Mouse (Mus musculus) stomach, embryonic 16.5 days (tissue): ENCODE results near the gene Sept9. TPM values are rescaled to one million over a fixed set of nuclear protein-coding genes. Genes with fewer than 3 reads are reported as not detected.

Experiments
- ATAC-seq: fragments of 200-750 bp; cut with Nextera tagmentation; 2 replicates; pipeline ENCODE4 v1.8.0; 2017; ENCODE audit warnings: moderate number of reproducible peaks, moderate TSS enrichment; ENCODE audit not compliant: insufficient read depth, low FRiP score
- H3K27ac ChIP-seq: fragments of 300-500 bp; sonication (generic); 2 replicates; pipeline ENCODE4 v1.5.1; 2014; ENCODE audit warnings: low read length
- H3K27me3 ChIP-seq: fragments of 300-500 bp; sonication (generic); 2 replicates; pipeline ENCODE4 v1.6.1; 2014; ENCODE audit warnings: low read length, control low read depth, mixed read lengths; ENCODE audit not compliant: control insufficient read depth, insufficient read depth
- H3K36me3 ChIP-seq: fragments of 300-500 bp; sonication (generic); 2 replicates; pipeline ENCODE4 v1.6.1; 2014; ENCODE audit warnings: low read length; ENCODE audit not compliant: control insufficient read depth, insufficient read depth
- H3K4me1 ChIP-seq: fragments of 300-500 bp; sonication (generic); 2 replicates; pipeline ENCODE4 v1.6.1; 2014; ENCODE audit warnings: low read length, control low read depth, mixed read lengths; ENCODE audit not compliant: control insufficient read depth, insufficient read depth
- H3K4me2 ChIP-seq: fragments of 300-500 bp; sonication (generic); 2 replicates; pipeline ENCODE4 v1.6.1; 2014; ENCODE audit warnings: low read depth, low read length, mixed read lengths
- H3K4me3 ChIP-seq: fragments of 300-500 bp; sonication (generic); replicated peaks from 2 replicates; pipeline ENCODE4 v1.5.1; 2014; ENCODE audit warnings: mild to moderate bottlenecking, low read length
- H3K9ac ChIP-seq: fragments of 300-500 bp; sonication (generic); 2 replicates; pipeline ENCODE4 v1.6.1; 2014; ENCODE audit warnings: low read length
- H3K9me3 ChIP-seq: fragments of 300-500 bp; sonication (generic); replicated peaks from 2 replicates; pipeline ENCODE4 v1.6.1; 2016; ENCODE audit warnings: low read length, control low read depth; ENCODE audit not compliant: control insufficient read depth
- WGBS: fragments of 180-500 bp; shearing (Covaris S2); extraction: QIAGEN DNeasy Blood & Tissue Kit; methylation state at CpG from one replicate; pipeline ENCODE4 v1.1.7; 2014; 5-methylcytosine and 5-hydroxymethylcytosine counted together
- polyA plus RNA-seq: library from polyadenylated mRNA; unstranded; fragments of >200 nt; fragmentation: Nextera tagmentation; extraction: Ambion mirVana; gene quantifications from 2 replicates; pipeline ENCODE4 v1.2.1, GENCODE M21; 2015

Gene Sept9
- polyA plus RNA-seq, 1 experiment from 2014 or later: 105 TPM

GRCm38 (mm10) chr11:117357916-117358639 is 158.6 kb downstream of the Sept9 start:
- Histone ChIP-seq H3K4me3 (no peak overlapping the region), H3K9me3 (peaks cover 4% of the 10 kb centered on the region; the same call in 1 of the 2 replicates), H3K27ac (no peak overlapping the region), H3K27me3 (no peaks in the 10 kb centered on the region), H3K4me2 (no peak overlapping the region), H3K36me3 (peaks cover 28% of the 10 kb centered on the region), H3K4me1 (no peaks in the 10 kb centered on the region), H3K9ac (0 out of 2 replicates have a peak overlapping the region, but pooled peaks have one; percentile 0)
- 37% methylated on average over 8 of the region's 8 CpGs for WGBS
- peak; percentile 59; the same call in 1 of the 2 replicates for ATAC-seq

GRCm38 (mm10) chr11:117359161-117359560 is 159.7 kb downstream of the Sept9 start:
- no peak overlapping the region for H3K4me2 ChIP-seq
- H3K36me3 ChIP-seq: peaks cover 26% of the 10 kb centered on the region
- H3K9me3 ChIP-seq: peaks cover 4% of the 10 kb centered on the region; the same call in 1 of the 2 replicates
- no peak overlapping the region for H3K4me3 ChIP-seq
- H3K27me3 ChIP-seq: no peaks in the 10 kb centered on the region
- H3K9ac ChIP-seq: no peak overlapping the region
- 71% methylated on average over 10 of the region's 10 CpGs for WGBS
- no peak for ATAC-seq
- no peaks in the 10 kb centered on the region for H3K4me1 ChIP-seq
- no peak overlapping the region; the same call in 1 of the 2 replicates for H3K27ac ChIP-seq

DNA sequence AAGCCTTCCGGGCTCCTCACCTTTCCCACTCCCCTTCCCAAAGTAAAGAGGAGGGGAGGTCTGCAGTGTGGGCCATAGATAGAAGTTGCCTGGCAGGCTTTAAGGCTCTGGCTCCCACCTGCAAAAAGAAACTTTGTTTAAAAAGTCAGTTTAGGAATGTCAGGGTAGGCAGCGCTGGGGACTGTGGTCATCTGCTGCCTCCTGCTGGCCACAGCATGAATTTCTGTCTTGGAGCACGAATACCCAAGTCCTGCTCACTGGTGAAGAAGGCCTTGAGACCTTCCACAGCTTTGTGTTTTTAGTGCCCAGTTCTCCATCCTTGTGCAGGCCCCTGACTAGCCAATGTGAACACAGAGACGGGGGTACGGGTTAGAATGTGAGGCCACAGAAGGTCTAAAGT is 160.4 kb downstream of the Sept9 start:
- peaks cover 19% of the 10 kb centered on the region for H3K36me3 ChIP-seq
- no peaks in the 10 kb centered on the region for H3K4me1 ChIP-seq
- no peak overlapping the region for H3K4me2 ChIP-seq
- ATAC-seq: no peak
- H3K4me3 ChIP-seq: no peak overlapping the region
- H3K9me3 ChIP-seq: peaks cover 4% of the 10 kb centered on the region; the same call in 1 of the 2 replicates
- H3K27ac ChIP-seq: peak overlapping the region; percentile 38; the same call in 1 of the 2 replicates
- no peak overlapping the region for H3K9ac ChIP-seq
- H3K27me3 ChIP-seq: no peaks in the 10 kb centered on the region
- 58% methylated on average over 5 of the region's 5 CpGs for WGBS

GRCm38 (mm10) chr11:117360561-117360960 is 161.1 kb downstream of the Sept9 start:
- no peak overlapping the region for H3K4me2 ChIP-seq
- H3K9me3 ChIP-seq: peaks cover 3% of the 10 kb centered on the region; the same call in 1 of the 2 replicates
- no peak overlapping the region for H3K9ac ChIP-seq
- WGBS: 72% methylated on average over 7 of the region's 7 CpGs
- H3K4me1 ChIP-seq: no peaks in the 10 kb centered on the region
- H3K27me3 ChIP-seq: no peaks in the 10 kb centered on the region
- H3K27ac ChIP-seq: no peak overlapping the region
- ATAC-seq: no peak
- peaks cover 13% of the 10 kb centered on the region for H3K36me3 ChIP-seq
- H3K4me3 ChIP-seq: no peak overlapping the region

DNA sequence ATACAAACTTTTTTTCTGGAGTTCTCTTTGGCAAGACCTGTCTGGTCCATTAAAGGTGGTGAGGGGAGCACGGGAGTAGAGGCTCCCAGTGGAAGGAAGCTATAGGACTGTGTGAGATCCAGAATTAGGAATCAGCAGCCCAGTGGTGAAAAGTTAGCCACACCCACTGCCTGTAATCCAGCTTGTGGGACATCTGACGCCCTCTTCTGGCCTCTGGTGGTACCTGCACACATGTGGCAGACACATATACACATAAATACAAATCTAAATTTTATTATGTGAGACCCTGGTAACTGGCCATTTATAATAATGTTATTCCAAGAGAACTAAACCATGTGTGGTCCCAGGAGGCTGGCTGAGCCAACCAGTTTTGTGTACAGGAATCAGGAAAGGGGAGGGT is 162.8 kb downstream of the Sept9 start:
- no peaks in the 10 kb centered on the region for H3K4me1 ChIP-seq
- no peaks in the 10 kb centered on the region for H3K9me3 ChIP-seq
- peaks cover 9% of the 10 kb centered on the region for H3K36me3 ChIP-seq
- H3K4me2 ChIP-seq: no peak overlapping the region
- no peak overlapping the region for H3K4me3 ChIP-seq
- ATAC-seq: no peak
- no peak overlapping the region for H3K9ac ChIP-seq
- WGBS: 79% methylated on average over 2 of the region's 2 CpGs
- H3K27ac ChIP-seq: no peak overlapping the region
- H3K27me3 ChIP-seq: no peaks in the 10 kb centered on the region

- no peak overlapping the region for H3K27ac ChIP-seq
- no peaks in the 10 kb centered on the region for H3K9me3 ChIP-seq
- no peaks in the 10 kb centered on the region for H3K27me3 ChIP-seq
- no peak overlapping the region for H3K4me2 ChIP-seq
- no peak overlapping the region for H3K9ac ChIP-seq
- no peak for ATAC-seq
- WGBS: 60% methylated on average over 3 of the region's 3 CpGs
- H3K4me3 ChIP-seq: no peak overlapping the region
- no peaks in the 10 kb centered on the region for H3K4me1 ChIP-seq
- peaks cover 9% of the 10 kb centered on the region for H3K36me3 ChIP-seq
These were observed 164.5 kb downstream of the Sept9 start for GRCm38 (mm10) chr11:117363918-117364317.

- H3K27me3 ChIP-seq: no peaks in the 10 kb centered on the region
- H3K4me3 ChIP-seq: no peak overlapping the region
- H3K9ac ChIP-seq: no peak overlapping the region
- H3K4me2 ChIP-seq: no peak overlapping the region
- ATAC-seq: no peak
- peaks cover 9% of the 10 kb centered on the region; the same call in 1 of the 2 replicates for H3K36me3 ChIP-seq
- H3K9me3 ChIP-seq: no peaks in the 10 kb centered on the region
- 25% methylated on average over 3 of the region's 3 CpGs for WGBS
- H3K4me1 ChIP-seq: 0 out of 2 replicates have a peak, but pooled peaks cover 3% of the 10 kb centered on the region
- no peak overlapping the region for H3K27ac ChIP-seq
These were observed 167.0 kb downstream of the Sept9 start for GRCm38 (mm10) chr11:117366426-117366825.

DNA sequence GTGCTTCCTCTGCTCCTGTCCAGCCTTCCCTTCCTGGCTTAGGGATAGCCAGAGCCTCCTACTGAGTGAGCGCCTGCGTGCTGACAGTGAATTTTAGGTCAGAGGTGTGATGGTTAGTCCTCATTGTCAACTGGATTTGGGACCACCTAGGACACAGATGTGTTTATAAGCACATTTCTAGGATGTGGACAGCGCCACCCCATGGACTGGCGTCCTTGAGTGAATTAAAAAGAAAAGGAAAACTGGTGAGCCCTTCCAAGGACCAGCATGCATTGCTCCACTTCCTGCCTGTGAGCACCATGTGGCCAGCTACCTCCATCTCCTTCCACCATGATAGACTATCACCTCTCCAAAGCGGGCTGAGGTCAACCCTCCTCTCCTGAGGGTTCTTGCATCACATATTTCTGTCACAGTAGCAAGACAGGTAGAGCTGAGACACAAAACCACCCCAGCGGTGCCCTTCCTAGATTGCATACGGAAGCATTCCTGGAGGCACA is 167.4 kb downstream of the Sept9 start:
- no peak for ATAC-seq
- Histone ChIP-seq H3K27me3 (no peaks in the 10 kb centered on the region), H3K9me3 (no peaks in the 10 kb centered on the region), H3K9ac (no peak overlapping the region), H3K4me3 (no peak overlapping the region), H3K4me2 (no peak overlapping the region), H3K36me3 (peaks cover 5% of the 10 kb centered on the region; the same call in 1 of the 2 replicates), H3K27ac (no peak overlapping the region), H3K4me1 (0 out of 2 replicates have a peak, but pooled peaks cover 3% of the 10 kb centered on the region)
- 75% methylated on average over 7 of the region's 7 CpGs for WGBS

GRCm38 (mm10) chr11:117367937-117368336 is 168.5 kb downstream of the Sept9 start:
- no peaks in the 10 kb centered on the region for H3K27me3 ChIP-seq
- no peaks in the 10 kb centered on the region for H3K9me3 ChIP-seq
- H3K9ac ChIP-seq: no peak overlapping the region
- H3K36me3 ChIP-seq: no peaks in the 10 kb centered on the region
- H3K4me3 ChIP-seq: no peak overlapping the region
- H3K4me1 ChIP-seq: 0 out of 2 replicates have a peak, but pooled peaks cover 3% of the 10 kb centered on the region
- H3K4me2 ChIP-seq: no peak overlapping the region
- no peak for ATAC-seq
- no peak overlapping the region for H3K27ac ChIP-seq
- 87% methylated on average over 6 of the region's 6 CpGs for WGBS
